Mouse (Mus musculus): ENCODE data around the gene Gm2244. TPM values are rescaled to one million over a fixed set of nuclear protein-coding genes. Genes with fewer than 3 reads are reported as not detected.
"Not testable (repeated sequence)": the region's sequence is repeated elsewhere in the genome, so short reads cannot be mapped to it uniquely, and the experiment has no call there.

Gm2244 gene
- not detected in 2 replicates for polyA plus RNA-seq (2015; fragmentation: Nextera tagmentation; extraction: Ambion mirVana)

- H3K4me2 ChIP-seq; ATAC-seq (ENCODE audit: insufficient number of reproducible peaks, low FRiP score, low TSS enrichment, low read depth); H3K4me1 ChIP-seq; H3K9ac ChIP-seq; H3K27me3 ChIP-seq; H3K36me3 ChIP-seq; H3K9me3 ChIP-seq; H3K27ac ChIP-seq; H3K4me3 ChIP-seq: not testable (repeated sequence)
- WGBS, result 68% methylated on average over 1 of the region's 3 CpGs
These were observed at the start of gene Gm2244 for GRCm38 (mm10) chr14:19549863-19550262. Gene Gm2244, minus strand, starts transcription at chr14:19549963.

DNA sequence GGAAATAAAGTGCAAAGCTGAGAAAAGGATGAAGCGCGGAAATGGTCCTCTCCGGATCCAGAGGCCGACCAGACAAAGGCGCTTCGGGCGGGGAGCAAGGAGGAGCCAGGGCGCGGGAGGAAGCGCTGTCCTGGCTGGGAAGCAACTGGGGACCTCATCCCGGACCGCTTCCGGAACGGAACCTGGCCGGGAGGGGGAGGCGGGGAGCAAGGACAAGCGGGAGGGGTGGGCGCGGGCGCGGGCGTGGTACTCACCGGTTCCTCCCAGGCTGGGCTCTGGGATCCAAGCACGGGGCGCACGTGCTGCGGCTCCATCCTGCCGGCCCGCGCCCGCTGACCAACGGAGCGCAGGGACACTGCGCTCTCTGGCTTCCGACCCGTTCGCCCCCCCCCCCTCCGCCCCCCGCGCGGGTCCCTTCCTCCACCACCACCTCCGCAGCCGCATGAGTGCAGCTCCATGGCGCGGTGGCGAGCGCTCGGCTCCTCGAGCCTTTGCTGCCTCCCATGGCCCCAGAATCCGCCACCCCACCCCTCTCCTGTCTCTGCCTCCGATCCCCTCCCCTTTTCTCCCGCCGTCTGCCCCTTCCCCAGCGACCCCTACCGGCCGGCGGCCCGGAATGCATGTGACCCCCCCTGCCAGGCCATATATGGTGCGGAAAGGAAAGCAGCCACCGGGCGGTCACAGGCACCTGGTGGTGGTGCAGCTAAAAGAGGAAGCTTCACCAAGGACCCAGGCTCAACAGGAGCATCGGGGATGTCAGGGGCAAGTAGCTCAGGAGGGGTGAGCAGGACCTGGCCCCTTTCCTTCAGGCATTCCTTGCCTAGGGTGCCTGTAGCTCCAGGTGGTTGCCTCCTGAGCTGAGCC is 35.3 kb upstream of the Gm2244 start, which contains the start of gene Gm2237:
Gene Gm2237 (minus strand): TSS at position 332 of the 864 bp plus-strand sequence.
- not testable (repeated sequence) for ATAC-seq (ENCODE audit: insufficient number of reproducible peaks, low FRiP score, low TSS enrichment, low read depth); H3K27me3 ChIP-seq; H3K9ac ChIP-seq; H3K4me1 ChIP-seq; H3K9me3 ChIP-seq; H3K27ac ChIP-seq; H3K36me3 ChIP-seq
- H3K4me2 ChIP-seq, result peak within 1 kb of the TSS; percentile 52
- WGBS, result 1% methylated on average over 32 of the region's 62 CpGs
- H3K4me3 ChIP-seq, result peak within 1 kb of the TSS; percentile 45

Other genes starting within 250 kb of the Gm2244 start
- 0.51 and 0.56 TPM in 2 replicates for gene Gm21738, start 131.0 kb downstream of the Gm2244 start, polyA plus RNA-seq (2015; fragmentation: Nextera tagmentation; extraction: Ambion mirVana)
- 1.3 and 1.9 TPM in 2 replicates for gene Gm2237, start 35.2 kb upstream of the Gm2244 start, polyA plus RNA-seq (2015; fragmentation: Nextera tagmentation; extraction: Ambion mirVana)
- not detected in 2 replicates for gene Gm5458, start 52.6 kb upstream of the Gm2244 start, polyA plus RNA-seq (2015; fragmentation: Nextera tagmentation; extraction: Ambion mirVana)
- 91.1 and 100 TPM in 2 replicates for gene Nid2, start 201.3 kb upstream of the Gm2244 start, polyA plus RNA-seq (2015; fragmentation: Nextera tagmentation; extraction: Ambion mirVana)

Data from limb, embryonic 15.5 days (tissue).